Mouse (Mus musculus) forebrain, embryonic 14.5 days (tissue): Measurements from ENCODE around the gene Zfp956. TPM values are rescaled to one million over a fixed set of nuclear protein-coding genes. Genes with fewer than 3 reads are reported as not detected.

ENCODE experiments used
- polyA plus RNA-seq: library from polyadenylated mRNA; unstranded; fragments of >200 nt; fragmentation: Nextera tagmentation; extraction: Ambion mirVana; gene quantifications from 2 replicates; pipeline ENCODE4 v1.2.1, GENCODE M21; 2014

Gene Zfp956
- polyA plus RNA-seq, 1 experiment from 2014 or later, result 16.0 TPM

Other genes starting within 250 kb of the Zfp956 start
- gene Pdia4, start 140.0 kb upstream of the Zfp956 start, polyA plus RNA-seq, result 136 and 157 TPM in 2 replicates
- gene Zfp786, start 122.5 kb upstream of the Zfp956 start, polyA plus RNA-seq, result 10.6 and 12.7 TPM in 2 replicates
- gene Zfp398, start 117.7 kb upstream of the Zfp956 start, polyA plus RNA-seq, result 9.1 and 15.4 TPM in 2 replicates
- 12.5 and 18.0 TPM in 2 replicates for gene Zfp282, start 76.2 kb upstream of the Zfp956 start, polyA plus RNA-seq
- 12.1 and 14.0 TPM in 2 replicates for gene Zfp212, start 32.9 kb upstream of the Zfp956 start, polyA plus RNA-seq
- 7.5 and 8.0 TPM in 2 replicates for gene Zfp777, start 95.5 kb downstream of the Zfp956 start, polyA plus RNA-seq
- 17.5 and 17.7 TPM in 2 replicates for gene Zfp746, start 133.2 kb downstream of the Zfp956 start, polyA plus RNA-seq